ENCODE assay signal across 34 mouse cellular contexts in the genomic region with DNA sequence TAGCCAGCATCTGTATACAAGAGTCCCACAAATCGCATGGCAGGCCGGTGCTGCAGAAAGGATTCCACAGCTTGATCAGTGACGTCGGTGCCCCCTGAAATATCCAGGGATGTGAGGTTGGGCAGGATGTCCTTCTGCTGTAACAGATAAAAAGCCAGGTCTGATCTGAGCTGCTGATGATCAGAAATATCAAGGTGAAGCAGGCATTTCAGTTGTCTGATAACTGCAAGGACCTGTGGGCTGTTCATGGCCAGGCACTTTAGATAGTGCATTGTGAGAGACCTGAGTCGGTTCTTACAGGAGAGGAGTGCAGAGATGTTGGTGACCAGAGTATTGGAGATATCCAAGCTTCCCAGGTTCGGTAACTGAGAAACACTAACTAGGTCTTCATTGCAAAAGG. TPM values are rescaled to one million over a fixed set of nuclear protein-coding genes. Genes with fewer than 3 reads are reported as not detected.
"Had no signal": no experiment of that assay in that cellular context is flagged by ENCODE, and none has a peak within 500 bp of the region (broad histone marks: within the 10 kb centered on the region; RNA-seq: fewer than 3 reads in every experiment).

No protein-coding gene starts in this region.

- H3K36me3 ChIP-seq: embryonic facial prominence, embryonic 10.5 days; embryonic facial prominence, embryonic 12.5 days; embryonic facial prominence, embryonic 13.5 days; embryonic facial prominence, embryonic 15.5 days; forebrain, embryonic 10.5 days; forebrain, embryonic 12.5 days; forebrain, embryonic 15.5 days had no signal

- H3K9ac ChIP-seq: embryonic facial prominence, embryonic 12.5 days; embryonic facial prominence, embryonic 13.5 days; embryonic facial prominence, embryonic 15.5 days; forebrain, embryonic 12.5 days; forebrain, embryonic 13.5 days; forebrain, embryonic 15.5 days; forebrain, postnatal 0 days had no signal

- H3K4me1 ChIP-seq: embryonic facial prominence, embryonic 10.5 days; embryonic facial prominence, embryonic 12.5 days; embryonic facial prominence, embryonic 13.5 days; embryonic facial prominence, embryonic 15.5 days; forebrain, embryonic 10.5 days; forebrain, embryonic 12.5 days; forebrain, embryonic 13.5 days; forebrain, embryonic 15.5 days had no signal

- H3K9me3 ChIP-seq: embryonic facial prominence, embryonic 10.5 days; embryonic facial prominence, embryonic 12.5 days; embryonic facial prominence, embryonic 13.5 days; embryonic facial prominence, embryonic 15.5 days; forebrain, embryonic 10.5 days; forebrain, embryonic 12.5 days; forebrain, embryonic 13.5 days; forebrain, embryonic 15.5 days had no signal

- H3K27me3 ChIP-seq: embryonic facial prominence, embryonic 13.5 days; embryonic facial prominence, embryonic 15.5 days; forebrain, embryonic 12.5 days; forebrain, embryonic 13.5 days; forebrain, embryonic 15.5 days had no signal

- H3K27ac ChIP-seq: embryonic facial prominence, embryonic 10.5 days; embryonic facial prominence, embryonic 12.5 days; embryonic facial prominence, embryonic 13.5 days; embryonic facial prominence, embryonic 15.5 days; forebrain, embryonic 10.5 days; forebrain, embryonic 12.5 days; forebrain, embryonic 13.5 days; forebrain, embryonic 15.5 days; gastrocnemius, adult 2 months; heart, adult 2 months had no signal

- DNase-seq: cerebellum, adult 9-10 months; cerebellum, adult 9-11 months; cerebellum, postnatal 10 days; cerebellum, postnatal 14 days; cerebellum, postnatal 25 days; cerebellum, postnatal 36 days; embryo, embryonic 11 days; forebrain, postnatal 0 days; gastrocnemius, adult 2 months; gastrocnemius, postnatal 10 days; gastrocnemius, postnatal 14 days; gastrocnemius, postnatal 25 days; gastrocnemius, postnatal 36 days; heart, adult 11 months; heart, adult 18-20 months; heart, adult 2 months had no signal

- H3K4me3 ChIP-seq: embryonic facial prominence, embryonic 10.5 days; embryonic facial prominence, embryonic 12.5 days; embryonic facial prominence, embryonic 13.5 days; embryonic facial prominence, embryonic 15.5 days; erythroblast, embryonic 14.5 days; forebrain, embryonic 10.5 days; forebrain, embryonic 12.5 days; forebrain, embryonic 13.5 days; forebrain, embryonic 15.5 days; gastrocnemius, adult 2 months; heart, adult 2 months had no signal

RNA-seq across cellular contexts. Expression of gene Zyg11a, which starts 13.2 kb away (rescaled TPM):
- total RNA-seq: common myeloid progenitor, adult 5-6 weeks; forebrain, postnatal 0 days; gastrocnemius, postnatal 4 days; granulocyte monocyte progenitor cell, adult 5-6 weeks had no signal
- polyA plus RNA-seq: cortical plate, adult 2 months; embryonic facial prominence, embryonic 10.5 days; embryonic facial prominence, embryonic 11.5 days; erythroblast, embryonic 14.5 days; forebrain, embryonic 10.5 days; forebrain, embryonic 11.5 days; forebrain, embryonic 12.5 days; forebrain, embryonic 13.5 days; forebrain, embryonic 14.5 days; forebrain, embryonic 15.5 days; forebrain, embryonic 16.5 days; forebrain, postnatal 0 days; frontal cortex, adult 2 months had no signal

RNA-seq across cellular contexts. Expression of gene Echdc2, which starts 39.4 kb away (rescaled TPM):
- total RNA-seq: common myeloid progenitor, adult 5-6 weeks had no signal
